Mouse (Mus musculus): ENCODE measurements at regions not wholly inside any gene's neighbourhood (a gene's known extent, or its start where the extent isn't known, plus 50 kb on each side); places are given as distances from the start of the nearest gene placed in this dataset.

- no peak for DNase-seq (ENCODE audit: low spot score)
- no peak overlapping the region for H3K27ac ChIP-seq
- H3K4me1 ChIP-seq, result no peaks in the 10 kb centered on the region
- H3K9me3 ChIP-seq, result no peaks in the 10 kb centered on the region
- H3K36me3 ChIP-seq, result no peaks in the 10 kb centered on the region
- WGBS, result 81% methylated on average over 2 of the region's 2 CpGs
- H3K4me3 ChIP-seq, result no peak overlapping the region
- H3K27me3 ChIP-seq (ENCODE audit: insufficient read depth, poor library complexity, severe bottlenecking), result no peaks in the 10 kb centered on the region
Observed at GRCm38 (mm10) chr3:118459636-118460035, 102.3 kb upstream of the Dpyd start.

- Histone ChIP-seq H3K4me3 (no peak overlapping the region), H3K9me3 (no peaks in the 10 kb centered on the region), H3K27me3 (ENCODE audit: insufficient read depth, poor library complexity, severe bottlenecking) (no peaks in the 10 kb centered on the region), H3K36me3 (no peaks in the 10 kb centered on the region), H3K4me1 (no peaks in the 10 kb centered on the region), H3K27ac (no peak overlapping the region)
- no peak for DNase-seq (ENCODE audit: low spot score)
- 90% methylated on average over 2 of the region's 2 CpGs for WGBS
Observed at GRCm38 (mm10) chr3:118465611-118466010, 96.3 kb upstream of the Dpyd start.

- H3K27ac ChIP-seq, result no peak overlapping the region
- no peak overlapping the region for H3K4me3 ChIP-seq
- DNase-seq (ENCODE audit: low spot score), result no peak
- no peaks in the 10 kb centered on the region for H3K27me3 ChIP-seq (ENCODE audit: insufficient read depth, poor library complexity, severe bottlenecking)
- no peaks in the 10 kb centered on the region for H3K4me1 ChIP-seq
- WGBS, result 81% methylated on average over 10 of the region's 10 CpGs
- no peaks in the 10 kb centered on the region for H3K36me3 ChIP-seq
- no peaks in the 10 kb centered on the region for H3K9me3 ChIP-seq
Observed at GRCm38 (mm10) chr3:118472215-118472799, 89.6 kb upstream of the Dpyd start.

- Histone ChIP-seq H3K4me1 (no peaks in the 10 kb centered on the region), H3K9me3 (no peaks in the 10 kb centered on the region), H3K27ac (no peak overlapping the region), H3K36me3 (no peaks in the 10 kb centered on the region), H3K27me3 (ENCODE audit: insufficient read depth, poor library complexity, severe bottlenecking) (no peaks in the 10 kb centered on the region), H3K4me3 (no peak overlapping the region)
- whole genome bisulfite sequencing, result 86% methylated on average over 8 of the region's 8 CpGs
- DNase-seq (ENCODE audit: low spot score), result no peak
Observed at GRCm38 (mm10) chr3:118478065-118478464, 83.9 kb upstream of the Dpyd start.

- no peak for DNase-seq (ENCODE audit: low spot score)
- Histone ChIP-seq H3K27ac (no peak overlapping the region), H3K27me3 (ENCODE audit: insufficient read depth, poor library complexity, severe bottlenecking) (no peaks in the 10 kb centered on the region), H3K4me3 (no peak overlapping the region), H3K36me3 (no peaks in the 10 kb centered on the region), H3K9me3 (no peaks in the 10 kb centered on the region), H3K4me1 (no peaks in the 10 kb centered on the region)
- WGBS, result 74% methylated on average over 8 of the region's 8 CpGs
Observed at GRCm38 (mm10) chr3:118480515-118481248, 81.2 kb upstream of the Dpyd start.

GRCm38 (mm10) chr3:118485966-118486365 lies 76.0 kb upstream of the Dpyd start:
- Histone ChIP-seq H3K27me3 (ENCODE audit: insufficient read depth, poor library complexity, severe bottlenecking) (no peaks in the 10 kb centered on the region), H3K4me1 (no peaks in the 10 kb centered on the region), H3K4me3 (no peak overlapping the region), H3K9me3 (no peaks in the 10 kb centered on the region), H3K36me3 (no peaks in the 10 kb centered on the region), H3K27ac (no peak overlapping the region)
- no peak for DNase-seq (ENCODE audit: low spot score)
- WGBS, result 57% methylated on average over 2 of the region's 2 CpGs

- H3K4me1 ChIP-seq, result no peaks in the 10 kb centered on the region
- no peaks in the 10 kb centered on the region for H3K36me3 ChIP-seq
- H3K27ac ChIP-seq, result no peak overlapping the region
- no peaks in the 10 kb centered on the region for H3K9me3 ChIP-seq
- no peaks in the 10 kb centered on the region for H3K27me3 ChIP-seq (ENCODE audit: insufficient read depth, poor library complexity, severe bottlenecking)
- H3K4me3 ChIP-seq, result no peak overlapping the region
- DNase-seq (ENCODE audit: low spot score), result no peak
- WGBS, result 67% methylated on average over 8 of the region's 8 CpGs
Observed at GRCm38 (mm10) chr3:118487408-118487807, 74.5 kb upstream of the Dpyd start.

GRCm38 (mm10) chr3:118491101-118491500 lies 70.8 kb upstream of the Dpyd start:
- Histone ChIP-seq H3K4me3 (no peak overlapping the region), H3K4me1 (no peaks in the 10 kb centered on the region)
- WGBS, result 85% methylated on average over 1 of the region's 1 CpGs

GRCm38 (mm10) chr3:118491871-118492270 lies 70.1 kb upstream of the Dpyd start:
- Histone ChIP-seq H3K27me3 (ENCODE audit: insufficient read depth, poor library complexity, severe bottlenecking) (no peaks in the 10 kb centered on the region), H3K27ac (no peak overlapping the region)
- 83% methylated on average over 5 of the region's 5 CpGs for WGBS

More at GRCm38 (mm10) chr3:118491101-118491500, 70.8 kb upstream of the Dpyd start:
- no peak for DNase-seq (ENCODE audit: low spot score)
- H3K27ac ChIP-seq, result no peak overlapping the region
- H3K36me3 ChIP-seq, result no peaks in the 10 kb centered on the region
- H3K27me3 ChIP-seq (ENCODE audit: insufficient read depth, poor library complexity, severe bottlenecking), result no peaks in the 10 kb centered on the region
- no peaks in the 10 kb centered on the region for H3K9me3 ChIP-seq

GRCm38 (mm10) chr3:118494611-118495010 lies 67.3 kb upstream of the Dpyd start:
- H3K36me3 ChIP-seq, result no peaks in the 10 kb centered on the region
- H3K4me1 ChIP-seq, result no peaks in the 10 kb centered on the region
- no peak for DNase-seq (ENCODE audit: low spot score)
- no peak overlapping the region for H3K4me3 ChIP-seq
- H3K27ac ChIP-seq, result no peak overlapping the region
- WGBS, result 82% methylated on average over 1 of the region's 1 CpGs
- no peaks in the 10 kb centered on the region for H3K27me3 ChIP-seq (ENCODE audit: insufficient read depth, poor library complexity, severe bottlenecking)
- no peaks in the 10 kb centered on the region for H3K9me3 ChIP-seq

More at GRCm38 (mm10) chr3:118491871-118492270, 70.1 kb upstream of the Dpyd start:
- no peak overlapping the region for H3K4me3 ChIP-seq
- H3K4me1 ChIP-seq, result no peaks in the 10 kb centered on the region
- no peaks in the 10 kb centered on the region for H3K9me3 ChIP-seq
- H3K36me3 ChIP-seq, result no peaks in the 10 kb centered on the region
- no peak for DNase-seq (ENCODE audit: low spot score)

GRCm38 (mm10) chr3:118500234-118500633 lies 61.7 kb upstream of the Dpyd start:
- no peak overlapping the region for H3K4me3 ChIP-seq
- H3K27ac ChIP-seq, result no peak overlapping the region
- H3K4me1 ChIP-seq, result 0 out of 2 replicates have a peak, but pooled peaks cover 3% of the 10 kb centered on the region
- WGBS, result 25% methylated on average over 4 of the region's 4 CpGs
- no peak for DNase-seq (ENCODE audit: low spot score)
- no peaks in the 10 kb centered on the region for H3K36me3 ChIP-seq
- no peaks in the 10 kb centered on the region for H3K27me3 ChIP-seq (ENCODE audit: insufficient read depth, poor library complexity, severe bottlenecking)
- no peaks in the 10 kb centered on the region for H3K9me3 ChIP-seq

GRCm38 (mm10) chr3:118507582-118508237 lies 54.2 kb upstream of the Dpyd start:
- Histone ChIP-seq H3K4me1 (no peaks in the 10 kb centered on the region), H3K4me3 (no peak overlapping the region), H3K9me3 (no peaks in the 10 kb centered on the region), H3K27ac (no peak overlapping the region), H3K27me3 (ENCODE audit: insufficient read depth, poor library complexity, severe bottlenecking) (no peaks in the 10 kb centered on the region), H3K36me3 (no peaks in the 10 kb centered on the region)
- DNase-seq (ENCODE audit: low spot score), result no peak
- 74% methylated on average over 7 of the region's 7 CpGs for WGBS

- no peaks in the 10 kb centered on the region for H3K36me3 ChIP-seq
- H3K27me3 ChIP-seq (ENCODE audit: insufficient read depth, poor library complexity, severe bottlenecking), result no peaks in the 10 kb centered on the region
Observed at GRCm38 (mm10) chr3:118510837-118511236, 51.1 kb upstream of the Dpyd start.

More at GRCm38 (mm10) chr3:118510837-118511236, 51.1 kb upstream of the Dpyd start:
- Histone ChIP-seq H3K9me3 (no peaks in the 10 kb centered on the region), H3K27ac (no peak overlapping the region), H3K4me1 (no peaks in the 10 kb centered on the region), H3K4me3 (no peak overlapping the region)
- DNase-seq (ENCODE audit: low spot score), result no peak
- WGBS, result 90% methylated on average over 4 of the region's 4 CpGs
